Mouse (Mus musculus) brain, adult 2 months (tissue): ENCODE measurements around the gene Nlgn3.
A peak's percentile ranks its signal among the peaks of the same experiment; 100 is the strongest.

Source experiments
- DNase-seq: peaks from one replicate; pipeline ENCODE4 v3.0.0; 2011; ENCODE audit warnings: low read depth, low spot score

Nlgn3 gene

DNA sequence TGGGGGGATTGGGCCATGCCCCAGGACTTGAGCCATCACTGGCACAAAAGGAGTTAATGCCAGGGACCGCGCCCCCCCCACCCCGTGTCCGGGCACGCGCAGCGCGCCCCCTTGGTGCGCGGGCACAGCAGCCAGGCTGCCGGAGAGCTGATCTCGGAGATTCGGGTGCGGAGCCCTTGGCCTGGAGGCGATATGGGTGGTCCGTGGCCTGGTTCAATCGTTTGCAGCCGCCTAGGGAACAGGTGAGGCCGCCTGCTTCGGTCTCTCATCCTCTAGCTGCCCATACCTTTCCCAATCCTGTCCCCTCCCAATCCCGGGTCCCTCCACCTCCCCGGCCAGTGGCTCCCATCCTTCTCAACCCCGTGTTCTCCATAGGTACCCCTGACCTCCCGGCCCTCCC, at the start of gene Nlgn3:
Gene Nlgn3, plus strand, starts transcription at position 114 of the 400 bp plus-strand sequence.
- DNase-seq, result peak; percentile 59

DNA sequence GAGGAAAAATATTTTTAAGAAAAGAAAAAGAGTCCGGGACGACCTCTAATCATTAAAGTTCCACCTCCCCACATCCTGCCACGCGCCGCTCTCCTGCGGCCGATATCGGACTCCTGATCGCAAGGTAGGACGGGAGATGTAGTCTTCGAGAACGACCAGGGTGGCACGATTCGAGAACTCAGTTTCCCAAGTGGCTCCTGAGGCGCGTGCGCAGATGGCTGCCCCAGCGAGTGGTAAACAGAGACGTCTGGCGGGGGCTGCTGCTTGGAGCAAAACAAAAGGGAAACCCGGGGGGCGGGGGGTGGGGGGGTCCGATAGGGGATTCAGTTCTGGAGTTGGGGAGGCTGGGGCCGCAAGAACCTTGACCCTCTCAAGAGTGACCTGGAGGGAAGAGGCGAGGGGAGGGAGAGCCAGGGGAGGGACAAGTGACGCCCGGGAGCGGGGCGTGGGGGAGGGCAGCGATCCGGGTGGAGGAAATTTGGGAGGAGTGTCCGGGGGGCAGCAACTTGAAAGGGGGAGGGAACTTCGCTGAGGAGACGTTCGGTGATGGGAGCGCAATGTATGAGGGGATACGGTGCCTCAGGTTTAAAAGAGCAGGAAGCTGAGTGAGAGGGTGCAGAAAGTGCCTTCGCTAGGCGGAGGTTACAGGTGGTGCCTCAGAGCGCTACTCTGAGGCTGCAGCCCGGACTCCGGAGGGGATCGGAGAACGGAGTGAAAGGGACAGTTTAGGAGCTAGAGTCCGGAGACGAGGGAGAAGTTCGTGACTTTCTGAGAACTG, 44.8 kb upstream of the Nlgn3 start, which contains the start of gene Foxo4:
Gene Foxo4, plus strand, starts transcription at position 577 of the 778 bp plus-strand sequence.
- DNase-seq, result peak; percentile 97

DNA sequence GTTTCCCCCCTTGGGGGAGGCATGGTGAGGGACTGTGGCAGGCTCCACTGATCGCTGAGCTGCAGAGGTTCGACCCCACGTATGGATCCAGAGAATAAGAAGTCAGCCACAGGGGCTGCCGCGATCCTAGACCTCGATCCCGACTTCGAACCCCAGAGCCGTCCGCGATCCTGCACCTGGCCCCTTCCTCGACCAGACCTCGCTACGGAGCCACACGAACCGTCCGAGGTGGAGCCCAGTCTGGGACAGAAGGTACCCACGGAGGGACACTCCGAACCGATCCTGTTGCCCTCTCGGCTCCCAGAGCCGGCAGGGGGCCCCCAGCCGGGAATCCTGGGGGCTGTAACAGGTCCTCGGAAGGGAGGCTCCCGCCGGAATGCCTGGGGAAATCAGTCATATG, 44.2 kb upstream of the Nlgn3 start:
- no peak for DNase-seq

DNA sequence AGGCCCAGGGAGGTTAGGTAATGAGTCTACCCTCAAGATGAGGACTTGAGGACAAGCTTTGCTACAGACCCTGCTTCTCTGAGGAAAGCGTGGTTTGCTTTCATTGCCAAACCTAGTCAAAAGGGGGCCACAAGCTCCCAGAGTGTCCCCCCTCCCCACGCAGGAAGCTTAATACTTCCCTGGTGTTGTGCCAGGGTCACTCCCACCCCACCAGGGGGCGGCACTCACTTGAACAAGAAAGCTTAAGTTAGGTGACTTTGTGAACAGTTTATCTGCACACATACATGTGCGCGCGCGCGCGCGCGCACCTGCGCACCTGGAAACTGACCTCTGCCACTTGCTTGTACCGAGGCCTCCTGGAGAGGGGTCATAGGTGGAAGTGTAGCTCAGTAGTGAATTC, 42.4 kb upstream of the Nlgn3 start:
- DNase-seq, result no peak

DNA sequence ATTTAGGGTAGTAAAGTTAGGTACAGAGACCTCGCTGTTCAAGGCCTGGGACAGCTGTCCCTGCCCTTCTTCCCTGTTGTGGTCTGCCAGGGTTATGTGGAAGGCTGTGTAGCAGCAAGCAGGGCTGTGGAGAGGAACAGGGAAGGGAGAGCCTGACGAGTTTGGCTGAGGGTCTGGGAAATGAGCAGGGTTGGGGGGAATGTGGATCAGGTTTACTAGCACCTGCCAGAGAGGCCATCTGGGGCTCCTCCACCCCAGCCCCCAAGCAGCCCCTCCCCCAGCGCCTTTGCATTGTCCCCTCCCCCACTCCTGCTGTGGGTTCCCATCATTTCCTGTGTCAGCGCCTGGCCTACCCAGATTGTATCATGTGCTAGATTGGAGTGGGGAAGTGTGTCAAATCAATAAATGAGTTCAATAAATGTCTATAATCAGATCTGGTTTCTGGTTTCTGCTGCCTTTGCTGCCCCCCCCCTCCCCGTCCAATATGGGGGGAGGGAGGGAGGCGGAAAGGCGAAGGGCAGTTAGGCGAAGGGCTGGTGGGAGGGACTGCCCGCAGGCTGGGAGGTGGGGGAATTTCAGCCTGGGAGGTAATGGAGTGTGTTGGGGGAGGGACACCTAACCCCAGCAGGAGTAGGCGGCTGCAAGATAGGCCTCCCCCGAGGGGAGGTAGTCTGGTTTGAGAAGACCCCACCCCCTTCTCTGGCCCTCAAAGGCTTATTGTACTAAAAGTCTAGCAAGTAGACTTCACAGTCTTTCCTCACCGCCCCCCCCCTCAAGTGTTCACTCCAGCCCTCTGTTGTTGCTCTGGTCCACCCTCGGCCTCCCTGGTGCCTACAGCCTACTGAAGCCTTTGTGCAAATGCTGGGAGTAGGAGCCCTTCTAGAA, 38.3 kb upstream of the Nlgn3 start:
- no peak for DNase-seq

DNA sequence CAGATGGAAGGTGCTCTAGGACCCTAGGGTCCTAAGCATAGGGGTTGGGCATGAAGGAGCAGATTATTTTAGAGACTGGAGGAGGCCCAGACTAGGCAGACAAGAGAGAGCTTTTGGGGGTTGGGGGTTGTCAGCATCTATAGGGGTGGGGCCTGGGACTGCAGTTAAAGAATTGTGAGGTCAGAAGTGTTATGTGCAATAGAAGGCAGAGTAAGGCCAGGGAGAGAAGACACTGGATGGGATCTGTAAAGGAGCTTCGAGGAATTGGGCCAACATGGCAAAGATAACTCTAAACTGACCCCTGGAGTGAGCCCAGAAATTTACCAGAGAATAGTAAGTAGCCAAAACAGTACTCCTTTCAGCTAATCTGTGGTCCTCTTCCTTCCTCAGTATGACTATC, 35.1 kb upstream of the Nlgn3 start, which contains the start of gene Gm614:
Gene Gm614, minus strand, starts transcription at position 101 of the 400 bp plus-strand sequence.
- no peak for DNase-seq

DNA sequence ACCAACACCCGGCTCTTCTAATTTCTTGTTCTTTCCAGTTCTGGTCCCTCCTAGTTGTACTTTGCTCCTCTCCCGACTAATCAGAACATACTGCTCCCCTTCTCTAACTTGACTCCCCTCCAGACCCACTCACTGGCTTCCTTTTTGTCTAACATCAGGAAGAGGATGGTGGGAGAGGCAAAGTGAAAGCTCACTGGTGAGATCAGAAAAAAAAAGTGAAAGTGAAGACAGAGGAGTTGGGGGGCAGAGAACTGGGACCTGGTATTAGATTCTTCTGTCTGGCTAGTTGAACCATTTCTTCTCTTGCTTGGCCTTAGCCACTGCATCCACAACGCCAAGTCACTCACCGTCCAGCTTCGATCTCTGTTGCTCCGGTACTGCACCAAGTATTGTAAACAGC, 32.3 kb upstream of the Nlgn3 start:
- no peak for DNase-seq

DNA sequence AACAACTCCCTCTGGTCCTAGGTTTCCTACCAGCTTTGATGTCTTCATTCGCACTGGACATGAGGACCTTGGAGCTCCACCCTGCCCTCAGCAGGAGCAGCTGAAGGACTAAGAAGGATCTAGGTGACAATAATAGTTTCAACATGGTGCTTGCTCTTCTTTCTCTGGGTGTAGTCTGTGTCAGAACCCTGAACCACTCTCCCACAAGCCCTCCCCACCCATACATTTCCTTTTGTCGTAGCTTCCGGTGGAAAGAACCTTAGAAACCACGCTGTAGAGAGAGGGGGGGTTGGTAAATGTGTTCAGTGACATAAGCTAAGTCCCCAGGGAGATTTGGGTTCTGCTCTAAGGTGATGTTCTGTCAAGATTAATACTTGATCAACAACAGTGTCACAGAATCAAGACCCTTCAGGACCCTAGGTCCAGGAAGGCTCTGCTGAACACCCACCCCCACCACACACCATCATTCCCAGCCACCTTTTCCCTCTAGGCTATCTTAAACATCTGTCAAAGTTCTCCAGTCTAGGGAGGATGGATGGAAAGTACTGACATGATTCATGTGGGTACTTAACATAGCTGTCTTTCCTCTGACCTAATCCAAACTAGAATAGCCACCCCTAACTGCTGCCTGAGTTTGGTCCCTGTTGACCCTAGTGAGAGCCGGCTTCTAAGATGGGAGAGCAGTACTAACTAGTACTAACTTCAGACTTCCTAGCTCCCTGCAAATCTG, 30.8 kb upstream of the Nlgn3 start, which contains the start of gene Il2rg:
Gene Il2rg, minus strand, starts transcription at position 231 of the 730 bp plus-strand sequence.
- DNase-seq, result no peak

DNA sequence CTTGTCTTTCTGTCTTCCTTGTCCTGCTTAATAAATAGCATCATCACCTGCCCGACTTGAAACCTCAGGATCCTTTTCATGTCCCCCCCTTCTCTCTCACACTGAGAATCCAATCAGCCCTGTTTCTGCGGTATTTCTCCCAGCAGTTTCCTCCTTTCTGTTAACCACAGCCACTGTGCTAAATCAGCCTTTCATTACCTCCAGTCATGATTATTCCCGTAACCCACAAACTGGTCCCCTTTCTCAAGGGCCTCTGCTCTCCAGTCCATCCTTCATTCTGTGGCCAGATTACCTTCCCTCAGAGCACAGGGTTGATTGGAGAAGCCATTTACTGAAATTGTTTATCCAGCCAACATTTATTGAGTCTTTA, 30.2 kb upstream of the Nlgn3 start, which contains the start of gene Gm20489:
Gene Gm20489, minus strand, starts transcription at position 269 of the 370 bp plus-strand sequence.
- no peak for DNase-seq

DNA sequence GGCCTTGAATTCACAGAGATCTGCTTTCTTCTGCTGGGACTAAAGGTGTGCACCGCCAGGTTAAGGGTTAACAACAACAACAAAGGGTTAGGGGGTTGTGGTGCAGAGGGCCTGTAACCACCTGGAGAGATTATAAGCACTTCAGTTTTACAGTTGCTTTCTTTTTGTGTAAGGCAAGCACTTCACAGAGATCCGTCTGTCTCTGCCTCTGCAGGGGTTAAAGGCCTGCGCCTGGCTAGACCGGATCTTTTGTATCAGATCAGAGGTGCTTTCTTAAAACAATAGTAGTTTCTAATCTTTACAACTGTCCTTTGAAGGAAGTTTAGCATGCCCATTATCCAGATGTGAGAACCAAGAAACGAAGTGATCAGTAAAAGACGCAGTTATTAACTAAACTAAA, 25.6 kb upstream of the Nlgn3 start:
- no peak for DNase-seq

DNA sequence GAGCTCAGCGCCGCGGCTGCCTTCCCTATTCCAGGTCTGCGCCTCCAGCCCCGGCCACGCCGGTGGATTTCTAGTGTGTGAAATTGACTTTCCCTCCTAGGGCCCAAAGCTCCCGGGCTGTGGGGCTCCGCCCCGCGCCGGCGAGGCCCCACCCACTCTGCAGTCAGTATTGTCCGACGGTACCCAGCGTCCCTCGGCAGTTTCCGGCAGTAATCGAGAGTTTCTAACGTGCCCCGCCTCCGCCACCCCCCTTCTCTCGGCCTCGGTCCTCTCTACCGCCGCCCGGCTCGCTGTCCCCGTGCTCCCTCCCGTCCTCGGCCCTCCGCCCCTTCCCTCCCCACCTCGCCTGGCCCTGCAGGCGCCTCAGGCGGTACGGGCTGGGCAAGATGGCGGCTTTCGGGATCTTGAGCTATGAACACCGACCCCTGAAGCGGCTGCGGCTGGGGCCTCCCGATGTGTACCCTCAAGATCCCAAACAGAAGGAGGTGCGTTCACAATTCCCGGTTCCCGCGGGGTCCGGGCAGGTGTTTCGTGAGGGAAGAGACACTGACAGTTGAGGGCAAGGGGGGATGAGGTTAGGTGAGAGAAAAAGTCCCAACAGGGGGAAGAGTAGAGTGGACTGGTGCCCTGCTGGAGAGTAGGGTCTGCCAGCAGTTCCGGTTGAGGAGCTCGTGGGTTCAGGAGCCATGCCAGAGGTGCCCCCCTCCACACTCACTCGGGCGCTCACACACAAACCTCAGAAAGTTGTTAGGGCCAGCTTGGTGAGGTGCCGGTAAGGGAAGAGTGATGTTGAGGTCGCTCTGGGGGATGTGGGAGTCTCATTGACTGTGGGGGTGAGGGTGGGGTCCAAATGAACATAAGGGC, 24.9 kb upstream of the Nlgn3 start, which contains the start of gene Med12:
Gene Med12, plus strand, starts transcription at position 156 of the 864 bp plus-strand sequence.
- DNase-seq, result peak; percentile 94

DNA sequence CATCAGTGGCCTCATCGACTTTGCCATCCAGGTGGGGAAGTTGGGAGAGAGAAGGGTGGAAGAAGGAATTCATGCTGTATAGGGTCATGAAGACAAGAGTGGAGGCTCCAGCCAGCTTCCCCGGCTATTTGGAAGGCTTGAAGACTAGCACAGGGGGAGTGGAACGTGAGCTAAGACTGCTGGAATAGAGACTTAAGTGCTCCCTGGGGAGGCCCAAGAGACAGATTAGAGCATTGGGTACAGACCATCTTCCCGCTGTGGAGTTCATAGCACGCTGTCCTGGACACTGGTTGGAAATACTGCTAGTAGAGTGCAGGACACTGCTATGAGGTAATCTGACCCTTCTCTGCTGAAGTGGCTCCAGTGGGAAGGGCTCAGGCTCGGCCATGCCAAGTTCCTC, 16.2 kb upstream of the Nlgn3 start:
- no peak for DNase-seq

DNA sequence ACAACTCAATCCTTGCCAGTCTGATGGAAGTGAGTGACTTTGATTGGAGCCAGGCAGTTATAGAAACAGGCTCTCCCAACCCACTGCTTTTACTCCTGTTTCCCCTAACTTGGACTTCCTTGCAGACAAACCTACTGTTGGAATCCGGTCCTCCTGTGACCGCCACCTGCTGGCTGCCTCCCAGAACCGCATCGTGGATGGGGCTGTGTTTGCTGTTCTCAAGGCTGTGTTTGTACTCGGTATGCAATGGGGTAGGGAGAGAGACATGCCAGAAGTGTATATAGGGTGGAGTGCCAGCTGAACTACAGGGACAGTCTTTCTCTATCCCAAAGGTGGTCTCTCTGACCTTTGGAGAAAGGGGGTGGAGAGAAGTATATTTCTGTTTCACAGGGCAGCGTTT, 13.4 kb upstream of the Nlgn3 start:
- peak; percentile 73 for DNase-seq

DNA sequence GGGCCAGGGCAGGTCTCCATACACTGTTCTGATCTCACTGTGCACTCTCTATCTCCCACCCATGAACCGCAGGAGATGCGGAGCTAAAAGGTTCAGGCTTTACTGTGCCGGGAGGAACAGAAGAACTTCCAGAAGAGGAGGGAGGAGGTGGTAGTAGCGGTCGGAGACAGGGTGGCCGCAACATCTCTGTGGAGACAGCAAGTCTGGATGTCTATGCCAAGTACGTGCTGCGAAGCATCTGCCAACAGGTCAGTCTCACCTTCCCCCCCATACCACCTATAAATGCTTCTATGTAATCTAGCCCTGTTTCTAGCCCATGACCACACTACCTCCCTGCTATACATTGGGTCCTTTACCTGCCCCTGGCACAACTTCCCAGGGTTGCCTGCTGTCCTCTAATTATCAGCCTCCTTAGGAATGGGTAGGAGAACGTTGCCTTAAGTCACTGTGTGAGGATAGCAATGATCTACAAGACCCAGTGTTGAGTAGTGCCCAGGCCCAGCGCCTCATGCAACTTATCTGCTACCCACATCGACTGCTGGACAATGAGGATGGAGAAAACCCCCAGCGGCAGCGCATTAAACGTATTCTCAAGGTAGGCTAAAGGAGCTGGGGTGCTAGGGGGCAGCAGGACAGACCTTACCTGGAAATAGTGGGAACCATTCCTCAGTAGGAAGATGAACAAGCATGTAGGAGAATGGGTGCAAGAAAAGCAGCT, 12.9 kb upstream of the Nlgn3 start:
- no peak for DNase-seq

DNA sequence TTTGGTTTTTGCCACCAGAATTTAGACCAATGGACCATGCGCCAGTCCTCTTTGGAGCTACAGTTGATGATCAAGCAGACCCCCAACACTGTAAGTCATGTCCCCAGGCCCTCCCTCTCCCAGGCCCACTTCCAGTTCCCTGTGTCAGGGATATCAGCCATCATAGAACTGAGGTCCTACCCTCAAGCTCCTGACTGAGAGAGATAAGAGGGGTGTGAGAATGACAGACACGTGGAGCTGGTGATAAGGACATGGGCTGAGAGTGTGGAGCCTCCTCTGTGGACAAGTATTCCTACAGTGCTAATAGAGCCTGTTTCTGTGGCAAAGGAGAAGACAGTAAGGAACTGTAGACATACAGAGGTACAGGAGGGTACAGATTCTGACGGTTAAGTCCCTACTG, 11.4 kb upstream of the Nlgn3 start:
- no peak for DNase-seq

DNA sequence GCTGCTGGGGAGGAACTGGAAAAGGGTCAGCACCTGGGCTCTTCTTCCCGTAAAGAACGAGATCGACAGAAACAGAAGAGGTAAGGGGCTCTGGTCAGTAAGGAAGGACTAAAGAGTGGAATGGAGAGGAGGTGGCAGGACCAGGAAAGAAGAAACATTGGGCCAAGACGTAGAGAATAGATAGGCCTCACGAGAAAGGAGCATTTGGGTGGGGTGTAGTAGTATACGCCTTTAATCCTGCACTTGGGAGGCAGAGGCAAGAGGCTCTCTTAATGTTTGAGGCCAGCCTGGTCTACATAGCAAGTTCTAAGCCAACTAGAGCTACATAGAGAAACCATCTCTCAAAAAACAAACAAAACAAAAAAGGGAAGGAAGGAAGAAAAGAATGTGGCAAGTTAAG, 10.5 kb upstream of the Nlgn3 start:
- DNase-seq, result no peak

DNA sequence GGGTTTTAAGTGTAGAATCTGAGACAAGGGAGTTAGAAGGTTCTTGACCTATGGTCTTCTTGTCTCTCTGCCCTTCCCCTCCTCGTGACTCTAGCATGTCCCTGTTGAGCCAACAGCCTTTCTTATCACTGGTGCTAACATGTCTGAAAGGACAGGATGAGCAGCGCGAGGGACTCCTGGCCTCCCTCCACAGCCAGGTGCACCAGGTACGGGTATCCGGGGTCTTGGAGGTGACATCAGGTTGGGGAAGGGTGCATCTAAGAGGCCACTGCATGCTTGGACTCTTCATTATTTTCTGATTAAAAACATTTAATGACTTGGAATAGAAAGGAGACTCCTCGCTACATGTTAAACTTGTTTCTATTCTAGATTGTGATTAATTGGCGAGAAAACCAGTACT, 9.9 kb upstream of the Nlgn3 start:
- no peak for DNase-seq

DNA sequence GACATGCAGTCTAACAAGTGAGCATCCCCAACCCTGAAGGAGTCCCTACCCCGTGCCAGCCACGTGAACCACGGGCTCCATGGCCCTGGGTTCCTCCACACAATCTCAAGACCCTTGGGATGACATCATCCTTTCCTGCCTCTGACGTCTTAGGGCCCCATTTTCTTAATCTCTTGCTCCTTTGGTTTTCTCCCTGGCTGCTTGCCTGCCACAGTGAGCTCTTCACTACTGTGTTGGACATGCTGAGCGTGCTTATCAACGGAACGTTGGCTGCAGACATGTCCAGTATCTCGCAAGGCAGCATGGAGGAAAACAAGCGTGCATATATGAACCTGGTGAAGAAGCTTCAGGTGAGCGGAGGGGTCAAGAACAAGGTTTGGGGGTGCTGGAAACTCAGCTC, 8.9 kb upstream of the Nlgn3 start:
- DNase-seq, result no peak

DNA sequence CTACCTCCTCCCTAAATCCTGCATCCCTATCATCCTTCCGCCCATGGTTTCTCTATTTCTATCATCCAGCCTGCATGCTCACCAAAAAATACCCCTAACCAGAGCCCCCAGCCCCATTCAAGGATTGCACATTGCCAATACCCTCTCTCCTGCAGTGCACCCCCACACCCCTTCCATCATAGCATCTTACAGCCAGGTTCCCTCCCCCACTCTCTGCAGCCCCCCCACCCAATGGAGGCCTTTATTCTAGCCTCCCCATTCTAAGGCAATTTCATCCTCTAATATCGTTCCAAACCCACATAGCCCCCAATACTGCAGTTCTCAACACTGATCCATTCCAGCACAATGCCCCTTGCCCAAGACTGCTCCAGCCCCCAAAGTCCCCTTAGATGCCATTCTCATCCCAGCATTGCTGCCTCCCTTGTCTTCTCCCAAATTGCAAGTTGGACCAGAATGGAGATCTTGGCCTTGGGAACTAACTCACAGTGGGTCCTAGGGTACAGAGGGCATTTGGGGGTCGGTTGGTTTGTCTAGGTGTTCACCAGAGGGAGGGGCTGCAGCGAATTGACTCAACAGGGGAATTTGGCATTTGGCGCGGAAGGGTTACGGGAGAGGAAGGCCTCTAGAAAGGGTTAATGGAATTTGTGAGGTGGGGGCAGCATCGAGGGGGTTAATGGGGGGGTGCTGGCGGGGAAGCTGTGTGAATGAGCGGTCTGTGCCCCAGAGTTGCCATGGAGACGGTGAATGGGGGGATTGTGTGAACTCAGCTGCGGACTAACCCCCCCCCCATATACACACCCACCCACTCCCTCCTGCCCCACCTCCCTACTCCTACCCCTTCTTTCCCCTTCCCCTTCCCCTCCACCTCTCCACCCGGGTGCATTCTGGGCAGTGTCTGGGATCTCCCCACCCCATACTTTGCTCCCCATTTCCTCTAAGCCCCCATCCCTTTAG, 782 bp downstream of the Nlgn3 start:
- DNase-seq, result peak; percentile 67
